ENCODE assay signal across 7 mouse cellular contexts in genomic region chr16:25059504-25059992, GRCm38 (mm10).
DNase-seq lines count a peak whose midpoint lies in the region; ATAC-seq and TF ChIP-seq lines count a peak whose summit lies in the region.

No protein-coding gene starts in this region.

- no peak for TF ChIP-seq POLR2A in thymus, adult 2 months (IDR thresholded peaks at IDR 0.05; ENCODE audit: control insufficient read depth, extremely low read depth, insufficient read depth, low read length, poor library complexity)

- peak overlapping the region; percentile 65 for H3K9ac ChIP-seq in embryonic facial prominence, embryonic 14.5 days (ENCODE audit: low read depth, low read length)
- peak overlapping the region; percentile 67 for H3K9ac ChIP-seq in hindbrain, embryonic 15.5 days

- H3K79me2 ChIP-seq in macrophage (ENCODE audit: inconsistent target) = no peaks in the 10 kb centered on the region

- 9% methylated on average over 12 of the region's 12 CpGs for WGBS in thymus, adult 2 months
- WGBS in embryonic facial prominence, embryonic 14.5 days = 2% methylated on average over 12 of the region's 12 CpGs
- 1% methylated on average over 12 of the region's 12 CpGs for WGBS in hindbrain, embryonic 15.5 days
- WGBS in macrophage (ENCODE audit: missing documents) = 11% methylated on average over 10 of the region's 12 CpGs

- peak overlapping the region; percentile 60 for H3K4me3 ChIP-seq in thymus, adult 2 months (ENCODE audit: control insufficient read depth, insufficient read depth, low read length)
- H3K4me3 ChIP-seq in embryonic facial prominence, embryonic 14.5 days (ENCODE audit: low read depth, low read length) = peak overlapping the region; percentile 55
- peak overlapping the region; percentile 56 for H3K4me3 ChIP-seq in hindbrain, embryonic 15.5 days
- peak overlapping the region; percentile 32 for H3K4me3 ChIP-seq in macrophage (ENCODE audit: inconsistent target)

- TF ChIP-seq CTCF in thymus, adult 2 months (IDR thresholded peaks at IDR 0.05; ENCODE audit: borderline replicate concordance, control insufficient read depth, extremely low read depth, insufficient read depth, low read length, poor library complexity) = no peak

- no peaks in the 10 kb centered on the region for H3K9me3 ChIP-seq in embryonic facial prominence, embryonic 14.5 days (ENCODE audit: control insufficient read depth, low read length)
- H3K9me3 ChIP-seq in hindbrain, embryonic 15.5 days = no peaks in the 10 kb centered on the region

- peak; percentile 52 for DNase-seq in thymus, adult 2 months
- no peak for DNase-seq in thymus, postnatal 25 days
- peak; percentile 90 for DNase-seq in embryonic facial prominence, embryonic 14.5 days (ENCODE audit: low spot score)
- no peak for DNase-seq in adrenal gland, adult 2 months
- no peak for DNase-seq in ovary, postnatal 10 days (ENCODE audit: low spot score)

- H3K27me3 ChIP-seq in thymus, adult 2 months (ENCODE audit: control insufficient read depth, insufficient read depth, low read length) = no peaks in the 10 kb centered on the region
- H3K27me3 ChIP-seq in embryonic facial prominence, embryonic 14.5 days (replicated peaks; ENCODE audit: control insufficient read depth, insufficient read depth, low read length) = no peaks in the 10 kb centered on the region
- peaks cover 20% of the 10 kb centered on the region for H3K27me3 ChIP-seq in hindbrain, embryonic 15.5 days

- peaks cover 28% of the 10 kb centered on the region for H3K4me1 ChIP-seq in thymus, adult 2 months (replicated peaks; ENCODE audit: control insufficient read depth, insufficient read depth, low read length)
- peaks cover 14% of the 10 kb centered on the region for H3K4me1 ChIP-seq in embryonic facial prominence, embryonic 14.5 days (ENCODE audit: control insufficient read depth, insufficient read depth, low read length)
- H3K4me1 ChIP-seq in hindbrain, embryonic 15.5 days (replicated peaks) = peaks cover 20% of the 10 kb centered on the region

- peak overlapping the region; percentile 74 for H3K4me2 ChIP-seq in embryonic facial prominence, embryonic 14.5 days (ENCODE audit: low read depth, low read length)
- peak overlapping the region; percentile 82 for H3K4me2 ChIP-seq in hindbrain, embryonic 15.5 days

- no peaks in the 10 kb centered on the region for H3K36me3 ChIP-seq in thymus, adult 2 months (ENCODE audit: control insufficient read depth, insufficient read depth, low read length)
- no peaks in the 10 kb centered on the region for H3K36me3 ChIP-seq in embryonic facial prominence, embryonic 14.5 days (ENCODE audit: control insufficient read depth, insufficient read depth, low read length)
- H3K36me3 ChIP-seq in hindbrain, embryonic 15.5 days = no peaks in the 10 kb centered on the region
- no peaks in the 10 kb centered on the region for H3K36me3 ChIP-seq in macrophage (ENCODE audit: inconsistent target)

- ATAC-seq in embryonic facial prominence, embryonic 14.5 days (ENCODE audit: low read depth) = peak; percentile 27
- no peak for ATAC-seq in hindbrain, embryonic 15.5 days (ENCODE audit: low FRiP score, low read depth)

- H3K27ac ChIP-seq in thymus, adult 2 months (ENCODE audit: control insufficient read depth, insufficient read depth, low read length) = peak overlapping the region; percentile 9; the same call in 1 of the 2 replicates
- peak overlapping the region; percentile 97 for H3K27ac ChIP-seq in embryonic facial prominence, embryonic 14.5 days (replicated peaks; ENCODE audit: low read depth, low read length)
- H3K27ac ChIP-seq in hindbrain, embryonic 15.5 days (replicated peaks) = peak overlapping the region; percentile 94
- H3K27ac ChIP-seq in macrophage = peak overlapping the region; percentile 100

Comparison
In these comparisons a context has a peak if more than half of its experiments do, and no peak if none do; other contexts are left out.
1. DNase-seq: peak in thymus, adult 2 months (single experiment) and embryonic facial prominence, embryonic 14.5 days (single experiment); none in thymus, postnatal 25 days (single experiment), adrenal gland, adult 2 months (single experiment) and ovary, postnatal 10 days (single experiment).
2. H3K27ac ChIP-seq: peak in every context shown above with its lines; median percentile 100 in macrophage; 97 in embryonic facial prominence, embryonic 14.5 days; 94 in hindbrain, embryonic 15.5 days; 9 in thymus, adult 2 months.
3. Peak in every context shown above with its lines, with median percentiles within 50 percentile points of each other: H3K4me3 ChIP-seq.